Mouse (Mus musculus): ENCODE results near the gene Olfr1208.

The Olfr1208 gene

GRCm38 (mm10) chr2:88902211-88902610 lies at the start of gene Olfr1208:
Olfr1208 (minus strand) TSS chr2:88902311.
- no peak for DNase-seq (ENCODE audit: low spot score)

GRCm38 (mm10) chr2:88938011-88938410 lies 35.9 kb upstream of the Olfr1208 start, which contains the start of gene Olfr1211:
Olfr1211 (minus strand) TSS chr2:88938111.
- no peak for DNase-seq (ENCODE audit: low spot score)

- DNase-seq (ENCODE audit: low spot score): no peak
These were observed 12.9 kb upstream of the Olfr1208 start, which contains the start of gene Olfr1209 for GRCm38 (mm10) chr2:88915057-88915456. Olfr1209 (minus strand) TSS chr2:88915157.

- no peak for DNase-seq (ENCODE audit: low spot score)
These were observed 39.2 kb downstream of the Olfr1208 start, which contains the start of gene Olfr1206 for GRCm38 (mm10) chr2:88862931-88863330. Olfr1206 (plus strand) TSS chr2:88863231.

GRCm38 (mm10) chr2:88848992-88849391 lies 53.1 kb downstream of the Olfr1208 start, which contains the start of gene Olfr1204:
Olfr1204 (plus strand) TSS chr2:88849292.
- no peak for DNase-seq (ENCODE audit: low spot score)
